Mouse (Mus musculus): ENCODE measurements around the gene Oaz1.

- TF ChIP-seq POLR2A (IDR thresholded peaks at IDR 0.05; ENCODE audit: low read depth, low read length) (no peak), CTCF (IDR thresholded peaks at IDR 0.05; ENCODE audit: borderline replicate concordance, insufficient read depth, low read length) (no peak)
Observed at GRCm38 (mm10) chr10:80845732-80846131, 19.3 kb downstream of the Oaz1 start.

Data from embryonic fibroblast, embryonic 13.5 days (primary cell).